Mouse (Mus musculus) heart, embryonic 13.5 days (tissue): ENCODE results near the gene Tmem156. TPM values are rescaled to one million over a fixed set of nuclear protein-coding genes. Genes with fewer than 3 reads are reported as not detected.

Experiments used
- ATAC-seq: fragments of 200-750 bp; cut with Nextera tagmentation; 2 replicates; pipeline ENCODE4 v1.8.0; 2017; ENCODE audit warnings: moderate TSS enrichment; ENCODE audit not compliant: insufficient number of reproducible peaks, low FRiP score, low TSS enrichment; ENCODE audit errors: extremely low read depth
- H3K27ac ChIP-seq: fragments of 300-500 bp; sonication (generic); replicated peaks from 2 replicates; pipeline ENCODE4 v1.5.1; 2015; ENCODE audit warnings: moderate library complexity, mild to moderate bottlenecking, inconsistent platforms
- H3K27me3 ChIP-seq: fragments of 300-500 bp; sonication (generic); replicated peaks from 2 replicates; pipeline ENCODE4 v1.6.1; 2015; ENCODE audit warnings: mild to moderate bottlenecking, inconsistent platforms
- H3K36me3 ChIP-seq: fragments of 300-500 bp; sonication (generic); 2 replicates; pipeline ENCODE4 v1.6.1; 2015; ENCODE audit warnings: mild to moderate bottlenecking, inconsistent platforms
- H3K4me1 ChIP-seq: fragments of 300-500 bp; sonication (generic); 2 replicates; pipeline ENCODE4 v1.6.1; 2015; ENCODE audit warnings: inconsistent platforms
- H3K4me2 ChIP-seq: fragments of 300-500 bp; sonication (generic); 2 replicates; pipeline ENCODE4 v1.6.1; 2015; ENCODE audit warnings: inconsistent platforms, mild to moderate bottlenecking, moderate library complexity
- H3K4me3 ChIP-seq: fragments of 300-500 bp; sonication (generic); 2 replicates; pipeline ENCODE4 v1.5.1; 2015; ENCODE audit warnings: moderate library complexity, mild to moderate bottlenecking, inconsistent platforms
- H3K9ac ChIP-seq: fragments of 300-500 bp; sonication (generic); 2 replicates; pipeline ENCODE4 v1.6.1; 2015; ENCODE audit warnings: inconsistent platforms, mild to moderate bottlenecking, moderate library complexity
- H3K9me3 ChIP-seq: fragments of 300-500 bp; sonication (generic); 2 replicates; pipeline ENCODE4 v1.6.1; 2016; ENCODE audit warnings: inconsistent platforms
- WGBS: fragments of 180-500 bp; shearing (Covaris S2); methylation state at CpG from one replicate; pipeline ENCODE4 v1.1.7; 2015; ENCODE audit warnings: mixed read lengths; 5-methylcytosine and 5-hydroxymethylcytosine counted together
- polyA plus RNA-seq: library from polyadenylated mRNA; unstranded; fragments of >200 nt; fragmentation: Nextera tagmentation; extraction: Ambion mirVana; gene quantifications from 2 replicates; pipeline ENCODE4 v1.2.1, GENCODE M21; 2015

Tmem156 gene
- polyA plus RNA-seq, 1 experiment from 2014 or later: not detected

GRCm38 (mm10) chr5:65096805-65097204, 4.9 kb upstream of the Tmem156 start:
- WGBS: 68% methylated on average over 3 of the region's 3 CpGs
- Histone ChIP-seq H3K36me3 (no peaks in the 10 kb centered on the region), H3K9me3 (no peaks in the 10 kb centered on the region), H3K9ac (no peak overlapping the region), H3K4me3 (no peak overlapping the region), H3K4me1 (peaks cover 3% of the 10 kb centered on the region), H3K27me3 (no peaks in the 10 kb centered on the region), H3K4me2 (no peak overlapping the region), H3K27ac (no peak overlapping the region)
- no peak for ATAC-seq

- 78% methylated on average over 3 of the region's 3 CpGs for WGBS
- ATAC-seq: no peak
Measured at GRCm38 (mm10) chr5:65096082-65096481, 4.2 kb upstream of the Tmem156 start.

GRCm38 (mm10) chr5:65094902-65095545, 3.1 kb upstream of the Tmem156 start:
- no peak overlapping the region for H3K9ac ChIP-seq
- no peak overlapping the region for H3K27ac ChIP-seq
- no peaks in the 10 kb centered on the region for H3K36me3 ChIP-seq
- 77% methylated on average over 7 of the region's 7 CpGs for WGBS
- H3K4me2 ChIP-seq: no peak overlapping the region
- H3K27me3 ChIP-seq: no peaks in the 10 kb centered on the region
- H3K4me1 ChIP-seq: no peaks in the 10 kb centered on the region; the same call in 1 of the 2 replicates
- no peak for ATAC-seq
- no peak overlapping the region for H3K4me3 ChIP-seq
- H3K9me3 ChIP-seq: no peaks in the 10 kb centered on the region

More at GRCm38 (mm10) chr5:65096082-65096481, 4.2 kb upstream of the Tmem156 start:
- no peaks in the 10 kb centered on the region for H3K36me3 ChIP-seq
- H3K9ac ChIP-seq: no peak overlapping the region
- no peak overlapping the region for H3K4me2 ChIP-seq
- H3K27ac ChIP-seq: no peak overlapping the region
- no peaks in the 10 kb centered on the region; the same call in 1 of the 2 replicates for H3K4me1 ChIP-seq
- no peaks in the 10 kb centered on the region for H3K27me3 ChIP-seq
- no peaks in the 10 kb centered on the region for H3K9me3 ChIP-seq
- H3K4me3 ChIP-seq: no peak overlapping the region

GRCm38 (mm10) chr5:65093769-65094168, 1.8 kb upstream of the Tmem156 start:
- H3K9me3 ChIP-seq: no peaks in the 10 kb centered on the region

GRCm38 (mm10) chr5:65091184-65091858, 611 bp downstream of the Tmem156 start:
- Histone ChIP-seq H3K4me1 (peaks cover 6% of the 10 kb centered on the region; the same call in 1 of the 2 replicates), H3K36me3 (no peaks in the 10 kb centered on the region), H3K4me2 (no peak overlapping the region), H3K9me3 (no peaks in the 10 kb centered on the region), H3K27me3 (no peaks in the 10 kb centered on the region), H3K4me3 (no peak overlapping the region), H3K9ac (no peak overlapping the region), H3K27ac (no peak overlapping the region)
- ATAC-seq: no peak
- WGBS: 52% methylated on average over 11 of the region's 11 CpGs

More at GRCm38 (mm10) chr5:65093769-65094168, 1.8 kb upstream of the Tmem156 start:
- Histone ChIP-seq H3K4me1 (no peaks in the 10 kb centered on the region; the same call in 1 of the 2 replicates), H3K9ac (no peak overlapping the region), H3K27ac (no peak overlapping the region), H3K4me3 (no peak overlapping the region), H3K4me2 (no peak overlapping the region), H3K27me3 (no peaks in the 10 kb centered on the region), H3K36me3 (no peaks in the 10 kb centered on the region)
- no peak for ATAC-seq

GRCm38 (mm10) chr5:65089707-65090106, 2.2 kb downstream of the Tmem156 start:
- Histone ChIP-seq H3K9ac (no peak overlapping the region), H3K4me1 (peaks cover 7% of the 10 kb centered on the region; the same call in 1 of the 2 replicates), H3K4me3 (no peak overlapping the region), H3K27ac (no peak overlapping the region), H3K4me2 (no peak overlapping the region), H3K36me3 (no peaks in the 10 kb centered on the region), H3K27me3 (no peaks in the 10 kb centered on the region), H3K9me3 (no peaks in the 10 kb centered on the region)
- ATAC-seq: no peak
- WGBS: 69% methylated on average over 3 of the region's 3 CpGs

- Histone ChIP-seq H3K27ac (no peak overlapping the region), H3K4me3 (no peak overlapping the region), H3K4me2 (no peak overlapping the region; the same call in 1 of the 2 replicates), H3K4me1 (peaks cover 7% of the 10 kb centered on the region; the same call in 1 of the 2 replicates), H3K9ac (no peak overlapping the region), H3K36me3 (no peaks in the 10 kb centered on the region), H3K9me3 (no peaks in the 10 kb centered on the region), H3K27me3 (no peaks in the 10 kb centered on the region)
- no peak for ATAC-seq
- WGBS: 47% methylated on average over 6 of the region's 6 CpGs
Measured at GRCm38 (mm10) chr5:65086522-65086921, 5.4 kb downstream of the Tmem156 start.

- Histone ChIP-seq H3K27ac (no peak overlapping the region), H3K4me2 (no peak overlapping the region), H3K4me1 (peaks cover 6% of the 10 kb centered on the region; the same call in 1 of the 2 replicates), H3K36me3 (no peaks in the 10 kb centered on the region), H3K4me3 (no peak overlapping the region), H3K27me3 (no peaks in the 10 kb centered on the region), H3K9me3 (no peaks in the 10 kb centered on the region), H3K9ac (no peak overlapping the region)
- ATAC-seq: no peak
- WGBS: 78% methylated on average over 4 of the region's 4 CpGs
Measured at GRCm38 (mm10) chr5:65081836-65082235, 10.1 kb downstream of the Tmem156 start.

GRCm38 (mm10) chr5:65079881-65080280, 12.1 kb downstream of the Tmem156 start:
- WGBS: 58% methylated on average over 9 of the region's 9 CpGs
- Histone ChIP-seq H3K9me3 (no peaks in the 10 kb centered on the region), H3K4me2 (peak overlapping the region; percentile 49), H3K27me3 (no peaks in the 10 kb centered on the region), H3K36me3 (no peaks in the 10 kb centered on the region), H3K4me1 (no peaks in the 10 kb centered on the region), H3K27ac (no peak overlapping the region; the same call in 1 of the 2 replicates), H3K4me3 (peak overlapping the region; percentile 40), H3K9ac (peak overlapping the region; percentile 59)
- no peak for ATAC-seq

GRCm38 (mm10) chr5:65078081-65078480, 13.9 kb downstream of the Tmem156 start:
- H3K4me1 ChIP-seq: no peaks in the 10 kb centered on the region
- whole genome bisulfite sequencing: 80% methylated on average over 4 of the region's 4 CpGs
- no peak overlapping the region for H3K4me3 ChIP-seq
- ATAC-seq: no peak
- no peak overlapping the region for H3K27ac ChIP-seq
- H3K27me3 ChIP-seq: no peaks in the 10 kb centered on the region
- H3K36me3 ChIP-seq: no peaks in the 10 kb centered on the region
- H3K9ac ChIP-seq: no peak overlapping the region
- no peaks in the 10 kb centered on the region for H3K9me3 ChIP-seq
- H3K4me2 ChIP-seq: no peak overlapping the region

GRCm38 (mm10) chr5:65076748-65077147, 15.2 kb downstream of the Tmem156 start:
- H3K27ac ChIP-seq: no peak overlapping the region
- no peaks in the 10 kb centered on the region for H3K4me1 ChIP-seq
- no peak overlapping the region for H3K9ac ChIP-seq
- H3K4me2 ChIP-seq: no peak overlapping the region
- 37% methylated on average over 3 of the region's 3 CpGs for WGBS
- ATAC-seq: no peak
- H3K9me3 ChIP-seq: no peaks in the 10 kb centered on the region
- H3K27me3 ChIP-seq: no peaks in the 10 kb centered on the region
- H3K4me3 ChIP-seq: no peak overlapping the region
- H3K36me3 ChIP-seq: no peaks in the 10 kb centered on the region
